Mouse (Mus musculus): Measurements from ENCODE around the gene Olfr1193. TPM values are rescaled to one million over a fixed set of nuclear protein-coding genes. Genes with fewer than 3 reads are reported as not detected.

The Olfr1193 gene
- polyA plus RNA-seq (2012; rRNA removed; ENCODE audit: low replicate concordance) = not detected in 2 replicates

GRCm38 (mm10) chr2:88675328-88675727 lies at the start of gene Olfr1193:
Gene Olfr1193 (plus strand): TSS chr2:88675628.

GRCm38 (mm10) chr2:88640242-88640641 lies 35.2 kb upstream of the Olfr1193 start, which contains the start of gene Olfr1191-ps1:
Gene Olfr1191-ps1 (plus strand): TSS chr2:88640542.

GRCm38 (mm10) chr2:88648209-88648608 lies 27.2 kb upstream of the Olfr1193 start, which contains the start of gene Olfr1192-ps1:
Gene Olfr1192-ps1 (plus strand): TSS chr2:88648509.

GRCm38 (mm10) chr2:88689087-88689486 lies 13.7 kb downstream of the Olfr1193 start, which contains the start of gene Olfr1195:
Gene Olfr1195 (minus strand): TSS chr2:88689187.

GRCm38 (mm10) chr2:88704497-88704896 lies 29.1 kb downstream of the Olfr1193 start, which contains the start of gene Olfr1196:
Gene Olfr1196 (minus strand): TSS chr2:88704597.

Other genes with a start within 250 kb of the Olfr1193 start
- not detected in 2 replicates for gene Olfr1181, start 249.5 kb upstream of the Olfr1193 start, polyA plus RNA-seq (2012; rRNA removed; ENCODE audit: low replicate concordance)
- gene Gm13757, start 226.5 kb upstream of the Olfr1193 start, polyA plus RNA-seq (2012; rRNA removed; ENCODE audit: low replicate concordance) = not detected in 2 replicates
- gene Olfr1183, start 220.8 kb upstream of the Olfr1193 start, polyA plus RNA-seq (2012; rRNA removed; ENCODE audit: low replicate concordance) = not detected in 2 replicates
- not detected in 2 replicates for gene Olfr1184, start 192.0 kb upstream of the Olfr1193 start, polyA plus RNA-seq (2012; rRNA removed; ENCODE audit: low replicate concordance)
- not detected in 2 replicates for gene Olfr1185-ps1, start 182.3 kb upstream of the Olfr1193 start, polyA plus RNA-seq (2012; rRNA removed; ENCODE audit: low replicate concordance)
- gene Olfr1186, start 157.1 kb upstream of the Olfr1193 start, polyA plus RNA-seq (2012; rRNA removed; ENCODE audit: low replicate concordance) = not detected in 2 replicates
- gene Olfr1188, start 118.7 kb upstream of the Olfr1193 start, polyA plus RNA-seq (2012; rRNA removed; ENCODE audit: low replicate concordance) = not detected in 2 replicates
- gene Olfr1189, start 89.2 kb upstream of the Olfr1193 start, polyA plus RNA-seq (2012; rRNA removed; ENCODE audit: low replicate concordance) = not detected in 2 replicates
- gene Olfr1191-ps1, start 35.1 kb upstream of the Olfr1193 start, polyA plus RNA-seq (2012; rRNA removed; ENCODE audit: low replicate concordance) = not detected in 2 replicates
- not detected in 2 replicates for gene Olfr1192-ps1, start 27.1 kb upstream of the Olfr1193 start, polyA plus RNA-seq (2012; rRNA removed; ENCODE audit: low replicate concordance)
- gene Olfr1195, start 13.6 kb downstream of the Olfr1193 start, polyA plus RNA-seq (2012; rRNA removed; ENCODE audit: low replicate concordance) = not detected in 2 replicates
- not detected in 2 replicates for gene Olfr1196, start 29.0 kb downstream of the Olfr1193 start, polyA plus RNA-seq (2012; rRNA removed; ENCODE audit: low replicate concordance)
- gene Olfr1197, start 56.7 kb downstream of the Olfr1193 start, polyA plus RNA-seq (2012; rRNA removed; ENCODE audit: low replicate concordance) = not detected in 2 replicates
- not detected in 2 replicates for gene Olfr1198, start 75.7 kb downstream of the Olfr1193 start, polyA plus RNA-seq (2012; rRNA removed; ENCODE audit: low replicate concordance)
- not detected in 2 replicates for gene Olfr1199, start 84.8 kb downstream of the Olfr1193 start, polyA plus RNA-seq (2012; rRNA removed; ENCODE audit: low replicate concordance)
- not detected in 2 replicates for gene Olfr1200, start 94.9 kb downstream of the Olfr1193 start, polyA plus RNA-seq (2012; rRNA removed; ENCODE audit: low replicate concordance)
- gene Olfr1201, start 117.4 kb downstream of the Olfr1193 start, polyA plus RNA-seq (2012; rRNA removed; ENCODE audit: low replicate concordance) = not detected in 2 replicates
- not detected in 2 replicates for gene Olfr1202, start 138.9 kb downstream of the Olfr1193 start, polyA plus RNA-seq (2012; rRNA removed; ENCODE audit: low replicate concordance)
- not detected in 2 replicates for gene Olfr1205, start 154.1 kb downstream of the Olfr1193 start, polyA plus RNA-seq (2012; rRNA removed; ENCODE audit: low replicate concordance)
- gene Olfr1204, start 173.7 kb downstream of the Olfr1193 start, polyA plus RNA-seq (2012; rRNA removed; ENCODE audit: low replicate concordance) = not detected in 2 replicates
- not detected in 2 replicates for gene Olfr1206, start 187.6 kb downstream of the Olfr1193 start, polyA plus RNA-seq (2012; rRNA removed; ENCODE audit: low replicate concordance)
- not detected in 2 replicates for gene Olfr1208, start 226.7 kb downstream of the Olfr1193 start, polyA plus RNA-seq (2012; rRNA removed; ENCODE audit: low replicate concordance)
- gene Olfr1209, start 239.5 kb downstream of the Olfr1193 start, polyA plus RNA-seq (2012; rRNA removed; ENCODE audit: low replicate concordance) = not detected in 2 replicates